Mouse (Mus musculus) adrenal gland, adult 8-10 months (tissue): ENCODE results near the gene Skp2. TPM values are rescaled to one million over a fixed set of nuclear protein-coding genes. Genes with fewer than 3 reads are reported as not detected.
"Not testable (repeated sequence)": the region's sequence is repeated elsewhere in the genome, so short reads cannot be mapped to it uniquely, and the experiment has no call there.

ENCODE experiments used
- DNase-seq: peaks from one replicate; pipeline ENCODE4 v3.0.0; 2022
- total RNA-seq, 4 experiments: library from RNA; stranded (reverse); gene quantifications; 2 replicates each; pipeline ENCODE4 v1.2.4; 2022

The Skp2 gene
- total RNA-seq, result 1 to 10 TPM; 3.1 to 4.3 (median 3.6) TPM

GRCm38 (mm10) chr15:9155325-9155724 lies at the start of gene Skp2:
Gene Skp2, minus strand, starts transcription at chr15:9155425.
- no peak for DNase-seq

DNA sequence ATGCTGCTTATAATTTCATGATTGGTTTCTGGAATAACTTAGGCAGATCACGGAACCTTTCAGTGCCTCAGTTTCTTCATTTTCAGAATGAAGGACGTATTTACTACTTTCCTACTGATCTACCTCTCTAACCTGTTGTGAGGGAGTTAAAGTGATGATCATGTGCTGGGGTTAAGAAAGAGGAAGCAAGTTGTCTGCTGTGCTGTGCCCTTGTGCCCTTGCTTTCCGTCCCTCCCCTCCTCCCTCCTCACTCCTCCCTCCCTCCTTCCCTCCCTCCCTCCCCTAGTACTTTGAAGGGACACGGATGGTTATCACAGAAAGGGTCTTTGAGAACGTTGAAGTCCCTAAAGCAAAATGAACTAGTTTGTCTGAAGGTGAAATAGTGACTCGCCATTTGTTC lies 43.2 kb upstream of the Skp2 start:
- no peak for DNase-seq

DNA sequence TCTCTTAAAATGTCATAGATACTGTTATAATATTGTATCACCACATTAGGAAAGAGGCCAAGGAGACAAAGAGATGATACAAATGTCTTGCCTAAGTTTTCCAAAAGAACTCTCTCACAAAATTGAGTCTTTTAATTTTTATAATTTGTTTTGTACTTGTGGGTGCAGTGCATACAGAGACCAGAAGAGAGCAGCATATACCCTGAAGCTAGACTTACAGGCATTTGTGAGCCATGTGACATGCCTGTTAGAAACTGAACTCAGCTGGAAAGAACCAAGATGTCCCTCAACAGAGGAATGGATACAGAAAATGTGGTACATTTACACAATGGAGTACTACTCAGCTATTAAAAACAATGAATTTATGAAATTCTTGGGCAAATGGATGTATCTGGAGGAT lies 37.5 kb upstream of the Skp2 start:
- DNase-seq, result not testable (repeated sequence)

DNA sequence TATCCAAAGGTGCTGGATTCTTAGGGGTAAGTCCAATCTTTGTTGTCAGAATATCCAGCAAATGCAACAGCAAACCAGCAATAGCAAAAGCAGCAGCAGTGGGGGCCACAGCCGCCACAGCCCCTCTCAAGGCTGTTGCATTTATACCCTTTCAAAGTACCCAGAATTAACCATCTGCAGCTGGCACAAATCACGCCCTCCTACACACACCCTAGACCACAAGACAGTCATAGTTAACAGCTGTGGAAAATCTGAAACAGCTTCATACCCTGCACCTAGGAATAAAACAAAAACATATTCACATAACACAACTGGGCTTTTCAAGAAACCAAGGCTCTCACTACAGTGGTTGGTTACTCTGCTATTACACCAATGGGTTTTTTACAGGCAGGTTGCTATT lies 34.6 kb upstream of the Skp2 start:
- no peak for DNase-seq

DNA sequence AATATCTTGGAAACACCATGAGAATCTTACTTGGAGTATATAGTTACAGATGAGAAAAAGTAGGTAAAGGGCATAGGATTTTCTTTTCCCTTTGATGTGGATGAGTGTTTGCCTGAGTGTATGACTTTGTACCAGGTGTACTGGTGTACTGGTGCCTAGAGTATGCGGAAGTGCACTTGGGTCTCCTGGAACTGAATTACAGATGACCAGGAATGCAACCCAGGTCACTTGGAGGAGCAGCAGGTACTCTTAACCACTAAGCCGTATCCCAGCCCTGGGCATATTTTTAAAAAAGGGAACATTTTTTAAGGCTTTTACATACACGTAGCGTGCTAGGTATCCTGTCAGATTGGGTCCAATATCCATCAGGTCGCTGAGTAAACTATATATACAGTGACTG lies 28.8 kb upstream of the Skp2 start:
- DNase-seq, result no peak

- DNase-seq, result no peak
Observed at GRCm38 (mm10) chr15:9177038-9177437, 21.8 kb upstream of the Skp2 start.

DNA sequence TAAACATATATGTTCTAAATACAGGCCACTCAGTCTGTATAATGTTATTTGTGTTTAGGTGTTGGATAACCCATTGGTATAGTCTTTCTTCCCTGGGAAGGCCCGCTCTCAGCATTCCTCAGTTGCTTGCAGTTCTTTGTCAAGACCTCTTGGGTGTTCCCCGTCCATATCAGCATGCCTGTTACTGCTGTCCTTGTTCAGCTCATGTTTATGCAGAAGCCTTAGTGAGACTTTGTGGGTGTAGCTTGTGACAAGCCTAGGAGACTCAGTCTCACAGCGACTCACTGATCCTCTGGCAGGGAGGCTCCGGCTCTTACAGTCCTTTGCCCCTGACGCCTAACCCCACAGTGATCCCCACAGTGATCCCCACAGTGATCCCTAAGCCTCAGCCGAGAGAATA lies 8.9 kb upstream of the Skp2 start:
- no peak for DNase-seq

GRCm38 (mm10) chr15:9162557-9163070 lies 7.4 kb upstream of the Skp2 start:
- no peak for DNase-seq

GRCm38 (mm10) chr15:9140684-9141171 lies 14.5 kb downstream of the Skp2 start:
- DNase-seq, result no peak

DNA sequence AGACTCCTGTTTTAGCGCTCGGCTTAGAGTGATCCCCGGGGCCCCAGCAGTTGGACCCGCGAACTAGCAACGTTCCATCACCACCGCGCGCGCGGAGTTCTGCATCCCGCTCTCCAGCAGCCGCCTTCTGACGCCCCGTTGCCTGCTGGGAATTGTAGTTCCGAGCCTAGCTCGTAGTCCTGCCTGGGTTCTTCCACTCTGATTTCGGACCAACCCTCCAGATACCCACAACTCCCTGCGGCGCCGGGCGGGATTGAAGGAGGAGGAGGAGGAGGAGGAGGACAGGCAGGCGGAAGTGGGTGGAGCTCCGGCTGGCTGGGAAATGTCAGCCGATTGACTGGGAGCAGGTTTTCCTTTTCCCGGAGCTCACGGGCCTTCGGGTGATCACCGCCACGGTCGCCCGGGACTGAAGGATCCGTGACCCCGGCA lies 15.0 kb downstream of the Skp2 start, which contains the start of gene Lmbrd2:
Gene Lmbrd2, plus strand, starts transcription at position 299 of the 429 bp plus-strand sequence.
- DNase-seq, result peak; percentile 97

GRCm38 (mm10) chr15:9139447-9139846 lies 15.8 kb downstream of the Skp2 start:
- peak; percentile 13 for DNase-seq

GRCm38 (mm10) chr15:9134891-9135507 lies 20.2 kb downstream of the Skp2 start:
- no peak for DNase-seq

GRCm38 (mm10) chr15:9132693-9133443 lies 22.4 kb downstream of the Skp2 start:
- DNase-seq, result no peak

DNA sequence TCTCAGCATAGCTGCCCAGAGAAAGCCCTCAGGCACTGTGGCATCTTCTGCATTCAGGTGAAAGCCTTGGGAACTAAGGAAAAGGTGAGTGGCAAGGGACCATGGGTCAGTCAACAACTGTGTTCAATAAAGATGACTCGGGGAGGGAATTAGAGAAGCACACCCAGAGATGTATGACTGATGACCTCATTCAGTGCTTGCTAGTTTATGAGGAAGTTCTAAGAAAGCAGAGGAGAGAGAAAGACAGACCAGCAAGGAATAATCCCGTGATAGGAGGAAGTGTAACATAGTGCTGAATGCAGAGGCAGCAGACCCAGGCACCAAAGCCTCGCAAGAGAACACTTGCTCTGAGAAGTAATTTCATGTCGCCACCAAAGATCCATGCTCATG lies 23.7 kb downstream of the Skp2 start:
- DNase-seq, result no peak

DNA sequence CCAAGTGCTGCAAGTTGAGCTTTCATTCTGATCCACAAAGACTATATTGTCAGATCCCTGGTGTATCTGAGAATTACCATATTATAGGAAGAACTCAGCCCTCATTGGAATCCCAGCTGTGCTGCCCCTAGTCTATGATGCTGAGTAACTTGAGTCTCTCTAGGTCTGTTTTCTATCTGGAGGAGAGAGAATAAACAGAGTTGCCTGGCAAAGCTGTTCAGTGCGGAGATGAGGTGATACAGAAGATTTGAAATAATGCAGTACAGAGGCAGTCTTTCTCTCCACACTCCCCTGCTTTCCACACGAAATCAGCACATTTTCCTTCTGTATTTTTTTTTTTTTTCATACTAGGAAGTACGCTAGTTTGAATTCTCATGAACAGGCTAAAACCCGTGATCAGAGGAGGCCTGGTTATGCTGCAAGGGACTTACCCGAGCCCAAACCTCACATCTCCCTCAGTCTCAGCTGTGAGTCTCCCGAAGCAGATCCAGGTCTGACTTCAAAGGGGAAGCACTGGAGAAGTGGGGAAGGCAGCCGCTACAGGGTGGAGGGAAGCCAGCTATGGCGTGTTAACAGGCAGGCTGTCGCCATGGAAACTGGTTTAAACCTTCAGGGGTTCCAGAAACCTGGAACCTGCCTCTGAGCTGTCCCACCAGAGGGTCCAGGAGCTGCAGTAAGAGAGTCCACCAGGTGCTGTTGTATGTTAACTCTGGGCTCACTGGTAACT lies 24.3 kb downstream of the Skp2 start:
- no peak for DNase-seq

- DNase-seq, result no peak
Observed at GRCm38 (mm10) chr15:9127051-9127791, 28.0 kb downstream of the Skp2 start.

- DNase-seq, result no peak
Observed at GRCm38 (mm10) chr15:9124856-9125255, 30.4 kb downstream of the Skp2 start.

DNA sequence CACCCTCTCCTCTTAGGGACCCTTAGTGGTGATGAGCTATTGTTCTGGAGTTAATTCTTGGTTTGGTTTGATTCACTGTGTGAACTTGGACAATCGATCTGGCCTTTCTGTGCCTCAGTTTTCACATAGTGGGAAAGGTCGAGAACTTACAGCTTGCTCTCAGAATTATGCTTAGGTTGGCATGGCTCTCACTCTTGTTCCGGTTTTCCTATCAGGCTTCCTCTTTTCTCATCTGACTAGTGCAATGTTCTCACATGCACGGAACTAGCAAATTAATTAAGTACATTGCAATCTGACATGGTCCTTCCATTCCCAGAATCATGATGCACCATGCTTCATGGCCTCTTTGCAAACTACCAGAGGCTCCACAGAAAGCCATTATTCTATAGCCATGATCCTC lies 32.2 kb downstream of the Skp2 start:
- no peak for DNase-seq

DNA sequence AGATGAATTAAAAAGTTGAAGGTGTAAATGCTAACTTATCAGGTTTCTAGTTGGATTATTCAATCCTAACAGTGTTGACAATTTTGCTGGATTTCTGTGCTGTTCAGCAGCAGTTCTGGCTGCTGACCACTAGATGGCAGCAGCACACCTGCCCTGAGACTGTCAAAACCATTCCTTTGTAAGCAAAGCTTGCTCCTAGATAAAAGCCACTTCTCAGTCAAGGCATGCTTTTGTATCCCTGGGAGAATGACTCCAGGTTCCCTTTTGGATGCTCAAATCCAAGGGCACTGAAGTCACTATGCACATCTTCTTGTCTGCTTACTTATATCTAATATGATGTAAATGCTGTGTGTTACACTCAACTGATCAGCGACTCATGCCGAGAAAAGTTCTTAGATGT lies 35.1 kb downstream of the Skp2 start:
- peak; percentile 26 for DNase-seq

- no peak for DNase-seq
Observed at GRCm38 (mm10) chr15:9118852-9119251, 36.4 kb downstream of the Skp2 start.

GRCm38 (mm10) chr15:9114599-9114998 lies 40.6 kb downstream of the Skp2 start:
- no peak for DNase-seq

DNA sequence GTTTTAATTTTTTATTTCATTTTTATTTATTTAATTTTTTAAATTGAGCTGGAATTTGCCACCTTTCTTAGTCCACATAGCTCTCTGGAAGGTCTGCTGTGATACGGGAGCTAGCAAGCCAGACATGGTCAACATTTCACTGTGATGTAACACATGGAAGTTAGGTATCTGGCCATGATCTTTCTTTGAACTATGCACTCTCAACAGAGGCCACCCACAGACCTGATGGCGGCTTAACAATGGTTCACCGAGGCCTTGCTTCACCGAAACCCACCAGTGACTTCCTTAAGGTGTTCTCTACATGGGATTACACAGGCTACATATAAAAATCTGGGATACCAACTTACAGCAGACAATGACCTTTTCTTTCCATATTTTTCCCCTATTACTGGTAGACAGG lies 41.1 kb downstream of the Skp2 start:
- no peak for DNase-seq
